Mouse (Mus musculus) lung, postnatal 0 days (tissue): ENCODE measurements around the gene Sar1a. TPM values are rescaled to one million over a fixed set of nuclear protein-coding genes. Genes with fewer than 3 reads are reported as not detected.

ENCODE experiments used
- ATAC-seq: fragments of 200-750 bp; cut with Nextera tagmentation; 2 replicates; pipeline ENCODE4 v1.8.0; 2017; ENCODE audit warnings: moderate library complexity
- DNase-seq: peaks from one replicate; pipeline ENCODE4 v3.0.0-alpha.2; 2016; ENCODE audit warnings: low spot score
- H3K27ac ChIP-seq: fragments of 300-500 bp; sonication (generic); 2 replicates; pipeline ENCODE4 v1.5.1; 2014; ENCODE audit warnings: antibody characterized with exemption, mild to moderate bottlenecking, low read length, mixed read lengths
- H3K27me3 ChIP-seq: fragments of 300-500 bp; sonication (generic); replicated peaks from 2 replicates; pipeline ENCODE4 v1.6.1; 2014; ENCODE audit warnings: low read length, mixed read lengths; ENCODE audit not compliant: insufficient read depth
- H3K36me3 ChIP-seq: fragments of 300-500 bp; sonication (generic); 2 replicates; pipeline ENCODE4 v1.6.1; 2014; ENCODE audit warnings: low read length, mixed read lengths; ENCODE audit not compliant: insufficient read depth
- H3K4me1 ChIP-seq: fragments of 300-500 bp; sonication (generic); 2 replicates; pipeline ENCODE4 v1.6.1; 2014; ENCODE audit warnings: antibody characterized with exemption, low read depth, low read length, mixed read lengths; ENCODE audit not compliant: insufficient read depth
- H3K4me2 ChIP-seq: fragments of 300-500 bp; sonication (generic); replicated peaks from 2 replicates; pipeline ENCODE4 v1.6.1; 2014; ENCODE audit warnings: low read depth, mild to moderate bottlenecking, low read length, moderate library complexity, mixed read lengths
- H3K4me3 ChIP-seq: fragments of 300-500 bp; sonication (generic); 2 replicates; pipeline ENCODE4 v1.5.1; 2014; ENCODE audit warnings: low read depth, low read length
- H3K9ac ChIP-seq: fragments of 300-500 bp; sonication (generic); replicated peaks from 2 replicates; pipeline ENCODE4 v1.6.1; 2014; ENCODE audit warnings: low read depth, mild to moderate bottlenecking
- H3K9me3 ChIP-seq: fragments of 300-500 bp; sonication (generic); 2 replicates; pipeline ENCODE4 v1.6.1; 2016; ENCODE audit warnings: low read length, mixed read lengths
- CTCF ChIP-seq: IDR thresholded peaks from 2 replicates; pipeline ENCODE4 v1.5.1; 2016; ENCODE audit warnings: antibody characterized with exemption, mild to moderate bottlenecking
- EP300 ChIP-seq: IDR thresholded peaks from 2 replicates; pipeline ENCODE4 v1.6.1; 2016; ENCODE audit warnings: antibody characterized with exemption, mild to moderate bottlenecking, control low read depth
- WGBS: fragments of 180-500 bp; shearing (Covaris S2); extraction: QIAGEN DNeasy Blood & Tissue Kit; methylation state at CpG from one replicate; pipeline ENCODE4 v1.1.7; 2014; 5-methylcytosine and 5-hydroxymethylcytosine counted together
- polyA plus RNA-seq: library from polyadenylated mRNA; unstranded; fragments of >200 nt; fragmentation: Nextera tagmentation; extraction: Ambion mirVana; gene quantifications from 2 replicates; pipeline ENCODE4 v1.2.1, GENCODE M21; 2015

Gene Sar1a
- polyA plus RNA-seq, 1 experiment from 2014 or later: 184 TPM

DNA sequence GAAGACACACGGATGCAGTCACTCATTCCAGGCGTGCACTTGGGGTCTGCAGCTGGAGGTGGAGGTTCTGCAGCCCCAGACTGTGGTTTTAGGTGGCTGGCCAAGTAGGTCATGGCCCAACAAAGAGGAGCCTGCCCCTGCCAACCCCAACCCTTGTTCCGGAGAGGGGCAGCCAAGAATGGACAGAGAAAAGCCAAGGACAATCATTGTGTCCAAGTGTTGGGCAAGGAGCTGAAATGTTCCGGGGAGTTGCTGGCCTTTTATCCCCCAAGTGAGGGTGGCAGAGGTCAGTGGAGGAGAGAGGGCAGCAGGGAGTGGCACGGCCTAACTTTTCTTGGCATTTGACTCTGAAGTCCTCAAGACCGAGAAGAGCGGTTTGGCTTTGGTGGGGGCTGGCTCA is 40.2 kb downstream of the Sar1a start:
- peaks cover 2% of the 10 kb centered on the region; the same call in 1 of the 2 replicates for H3K4me1 ChIP-seq
- DNase-seq (no peak), ATAC-seq (no peak)
- TF ChIP-seq CTCF (no peak), EP300 (no peak)
- H3K9ac ChIP-seq: no peak overlapping the region
- no peak overlapping the region for H3K4me3 ChIP-seq
- no peaks in the 10 kb centered on the region for H3K9me3 ChIP-seq
- H3K4me2 ChIP-seq: no peak overlapping the region
- no peaks in the 10 kb centered on the region for H3K36me3 ChIP-seq
- no peaks in the 10 kb centered on the region for H3K27me3 ChIP-seq
- no peak overlapping the region for H3K27ac ChIP-seq
- 81% methylated on average over 7 of the region's 7 CpGs for WGBS

DNA sequence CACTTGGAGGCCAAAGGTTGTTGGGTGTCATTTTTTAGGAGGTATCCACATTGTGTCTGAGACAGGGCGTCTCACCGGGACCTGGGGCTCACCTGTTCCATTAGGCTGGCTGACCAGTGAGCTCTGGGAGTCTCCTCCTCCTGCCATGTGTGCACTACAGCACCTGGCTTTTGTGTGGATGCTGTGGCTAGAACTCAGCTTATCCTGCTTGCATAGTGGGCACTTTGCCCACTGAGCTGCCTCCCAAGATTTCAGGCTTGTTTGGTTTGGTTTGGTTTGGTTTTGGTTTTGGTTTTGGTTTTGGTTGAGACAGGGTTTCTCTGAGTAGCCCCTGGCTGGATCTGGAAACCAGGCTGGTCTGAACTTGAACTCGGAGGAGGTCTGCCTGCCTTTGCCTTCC is 42.1 kb downstream of the Sar1a start:
- Histone ChIP-seq H3K4me1 (no peaks in the 10 kb centered on the region), H3K27ac (no peak overlapping the region), H3K27me3 (no peaks in the 10 kb centered on the region), H3K4me2 (no peak overlapping the region), H3K4me3 (no peak overlapping the region), H3K9me3 (no peaks in the 10 kb centered on the region), H3K9ac (no peak overlapping the region), H3K36me3 (no peaks in the 10 kb centered on the region)
- 74% methylated on average over 3 of the region's 3 CpGs for WGBS
- TF ChIP-seq EP300 (no peak), CTCF (no peak)
- DNase-seq: no peak
- no peak for ATAC-seq

DNA sequence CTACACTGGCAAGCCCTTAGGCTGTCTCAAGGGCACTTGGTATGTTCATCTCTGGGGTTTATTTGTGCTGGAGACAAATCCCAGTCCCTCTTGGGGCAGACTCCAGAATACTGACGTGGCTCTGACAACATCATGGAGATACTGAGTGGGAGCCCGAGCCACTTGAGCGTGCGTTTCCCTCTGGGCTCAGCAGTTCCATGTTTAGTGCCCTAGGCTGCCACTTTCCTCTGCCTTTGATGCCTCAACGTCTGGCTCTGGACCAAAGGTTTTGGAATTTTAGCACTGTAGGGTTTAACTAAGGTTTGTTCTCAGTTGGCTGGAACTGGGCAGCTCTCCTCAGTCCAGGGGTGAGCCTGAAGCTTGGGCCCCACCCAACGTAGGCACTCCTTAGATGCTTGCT is 43.2 kb downstream of the Sar1a start:
- Histone ChIP-seq H3K9ac (no peak overlapping the region), H3K36me3 (no peaks in the 10 kb centered on the region), H3K4me1 (no peaks in the 10 kb centered on the region), H3K9me3 (no peaks in the 10 kb centered on the region), H3K27ac (no peak overlapping the region), H3K4me2 (no peak overlapping the region), H3K4me3 (no peak overlapping the region), H3K27me3 (no peaks in the 10 kb centered on the region)
- WGBS: 49% methylated on average over 6 of the region's 6 CpGs
- ATAC-seq (peak; percentile 60), DNase-seq (no peak)
- no peak for TF ChIP-seq EP300
- TF ChIP-seq CTCF: no peak

DNA sequence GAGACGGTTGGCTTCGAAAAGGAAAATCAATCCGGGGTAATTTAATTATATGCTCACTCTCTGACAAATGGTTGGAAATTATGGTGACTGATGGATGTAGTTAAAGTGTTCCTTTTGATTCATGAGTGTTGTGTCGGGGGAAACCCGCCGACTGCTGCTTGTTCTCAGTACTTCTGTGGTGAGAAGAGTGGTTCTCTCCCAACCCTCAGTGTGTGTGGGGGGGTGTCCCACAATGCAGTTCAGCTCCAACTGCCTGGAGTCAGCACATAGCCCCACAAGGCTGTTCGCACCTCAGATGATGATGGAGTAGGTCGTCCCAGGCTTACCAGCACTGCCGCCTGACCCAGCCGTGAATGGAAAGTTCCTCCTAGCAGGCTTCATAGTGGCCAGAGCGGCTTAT is 49.1 kb downstream of the Sar1a start:
- no peak overlapping the region for H3K9ac ChIP-seq
- no peak overlapping the region for H3K4me3 ChIP-seq
- H3K27ac ChIP-seq: no peak overlapping the region
- no peaks in the 10 kb centered on the region for H3K4me1 ChIP-seq
- TF ChIP-seq CTCF (no peak), EP300 (no peak)
- WGBS: 73% methylated on average over 11 of the region's 11 CpGs
- H3K4me2 ChIP-seq: no peak overlapping the region
- no peaks in the 10 kb centered on the region for H3K9me3 ChIP-seq
- H3K27me3 ChIP-seq: no peaks in the 10 kb centered on the region
- H3K36me3 ChIP-seq: 0 out of 2 replicates have a peak, but pooled peaks cover 4% of the 10 kb centered on the region
- ATAC-seq (no peak), DNase-seq (no peak)

DNA sequence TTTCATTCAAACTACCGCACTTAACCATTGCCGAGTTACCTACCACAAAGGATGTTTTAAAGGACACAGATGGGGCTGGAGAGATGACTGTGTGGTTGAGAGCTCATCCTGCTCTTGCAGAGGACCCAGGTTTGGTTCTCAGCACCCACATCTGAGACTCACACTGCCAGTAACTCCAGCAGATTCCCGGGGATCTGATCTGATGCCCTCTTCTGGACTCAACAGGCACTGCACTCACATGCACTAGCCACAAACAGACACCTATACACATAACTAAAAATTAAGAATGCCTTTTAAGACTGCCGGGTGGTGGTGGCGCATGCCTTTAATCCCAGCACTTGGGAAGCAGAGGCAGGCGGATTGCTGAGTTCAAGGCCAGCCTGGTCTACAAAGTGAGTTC is 50.1 kb downstream of the Sar1a start:
- H3K4me2 ChIP-seq: no peak overlapping the region
- no peak overlapping the region for H3K9ac ChIP-seq
- H3K9me3 ChIP-seq: no peaks in the 10 kb centered on the region
- no peaks in the 10 kb centered on the region for H3K27me3 ChIP-seq
- no peak for ATAC-seq
- no peaks in the 10 kb centered on the region for H3K4me1 ChIP-seq
- WGBS: 97% methylated on average over 6 of the region's 6 CpGs
- TF ChIP-seq EP300 (no peak), CTCF (no peak)
- no peak for DNase-seq
- H3K27ac ChIP-seq: no peak overlapping the region
- H3K4me3 ChIP-seq: no peak overlapping the region
- 0 out of 2 replicates have a peak, but pooled peaks cover 4% of the 10 kb centered on the region for H3K36me3 ChIP-seq

DNA sequence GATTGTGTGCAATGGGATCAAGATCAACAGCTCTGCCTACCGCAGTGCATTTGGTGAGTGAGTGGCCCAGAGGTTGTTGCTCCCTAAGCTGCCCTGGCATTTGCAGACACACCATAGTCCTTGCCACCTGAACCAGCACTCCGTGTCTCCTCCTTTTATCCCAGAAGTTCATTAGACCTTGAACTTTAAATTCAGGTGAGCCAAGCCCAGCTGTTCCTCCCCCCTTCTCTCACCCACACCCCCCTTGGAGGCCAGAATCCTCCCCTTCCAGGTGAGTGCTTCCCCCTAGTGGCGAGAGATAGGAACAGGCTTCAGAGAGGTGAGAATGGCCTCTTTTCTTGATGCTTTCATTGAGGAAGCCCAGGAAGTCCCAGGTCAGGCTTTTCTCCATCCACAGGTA is 54.3 kb downstream of the Sar1a start:
- no peaks in the 10 kb centered on the region for H3K9me3 ChIP-seq
- 47% methylated on average over 3 of the region's 3 CpGs for WGBS
- TF ChIP-seq CTCF (peak; percentile 86), EP300 (no peak)
- no peaks in the 10 kb centered on the region for H3K36me3 ChIP-seq
- peak; percentile 37 for ATAC-seq
- H3K27ac ChIP-seq: no peak overlapping the region
- no peaks in the 10 kb centered on the region for H3K4me1 ChIP-seq
- H3K4me2 ChIP-seq: no peak overlapping the region
- DNase-seq: peak; percentile 64
- no peaks in the 10 kb centered on the region for H3K27me3 ChIP-seq
- H3K9ac ChIP-seq: no peak overlapping the region
- H3K4me3 ChIP-seq: no peak overlapping the region

DNA sequence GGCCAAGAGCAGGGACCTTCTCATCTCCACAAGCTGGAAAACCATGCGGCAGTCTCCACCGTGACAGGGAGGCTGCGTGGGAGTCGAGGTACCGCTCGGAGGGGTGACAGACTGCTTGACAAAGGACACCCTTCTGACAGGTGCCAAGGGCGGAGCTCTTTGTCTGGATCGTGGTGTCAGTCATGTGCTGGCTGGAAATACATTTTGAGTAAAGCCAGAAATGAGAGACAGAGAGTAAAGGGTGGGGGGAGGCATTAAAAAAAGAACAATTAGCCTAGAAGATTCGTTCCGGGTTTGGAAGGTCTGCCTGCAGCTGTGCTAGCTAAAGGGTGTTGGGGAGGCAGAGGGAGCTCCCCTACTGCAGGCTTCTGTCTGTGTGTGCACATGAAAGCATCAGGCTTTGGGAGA is 56.6 kb downstream of the Sar1a start:
- ATAC-seq: no peak
- H3K4me1 ChIP-seq: no peaks in the 10 kb centered on the region
- H3K9ac ChIP-seq: no peak overlapping the region
- H3K27ac ChIP-seq: no peak overlapping the region
- DNase-seq: no peak
- H3K9me3 ChIP-seq: no peaks in the 10 kb centered on the region
- 63% methylated on average over 10 of the region's 10 CpGs for WGBS
- H3K4me3 ChIP-seq: no peak overlapping the region
- TF ChIP-seq CTCF (no peak), EP300 (no peak)
- H3K27me3 ChIP-seq: no peaks in the 10 kb centered on the region
- H3K36me3 ChIP-seq: no peaks in the 10 kb centered on the region
- no peak overlapping the region for H3K4me2 ChIP-seq
